Mouse (Mus musculus) C2C12 (cell line): ENCODE measurements around the gene Trappc12. TPM values are rescaled to one million over a fixed set of nuclear protein-coding genes. Genes with fewer than 3 reads are reported as not detected.

Experiments
- H3K27me3 ChIP-seq: one replicate; pipeline ENCODE4 v1.6.1; 2011; ENCODE audit not compliant: control insufficient read depth, insufficient read depth, insufficient read length
- H3K36me3 ChIP-seq: one replicate; pipeline ENCODE4 v1.6.1; 2011; ENCODE audit not compliant: control insufficient read depth, insufficient read depth
- H3K4me3 ChIP-seq: one replicate; pipeline ENCODE4 v1.5.1; 2011; ENCODE audit warnings: mild to moderate bottlenecking, control low read depth; ENCODE audit not compliant: poor library complexity, insufficient read depth, severe bottlenecking
- H3K79me2 ChIP-seq: one replicate; pipeline ENCODE4 v1.6.1; 2011; ENCODE audit not compliant: control insufficient read depth, insufficient read depth
- H3K79me3 ChIP-seq: one replicate; pipeline ENCODE4 v1.6.1; 2011; ENCODE audit warnings: low read depth, control low read depth
- H3ac ChIP-seq: one replicate; pipeline ENCODE3; 2011; ENCODE audit warnings: low read depth; ENCODE audit not compliant: control insufficient read depth, insufficient read length
- CEBPB ChIP-seq: IDR thresholded peaks from one replicate; pipeline ENCODE4 v1.6.1; 2011; ENCODE audit warnings: low read depth, mild to moderate bottlenecking, control low read depth, moderate library complexity
- CTCF ChIP-seq: IDR thresholded peaks from one replicate; pipeline ENCODE4 v1.5.1; 2011; ENCODE audit not compliant: control insufficient read depth, insufficient read depth, insufficient read length
- FOSL1 ChIP-seq: IDR thresholded peaks from one replicate; pipeline ENCODE4 v1.8.0; 2011; ENCODE audit warnings: mild to moderate bottlenecking, low read length; ENCODE audit not compliant: poor library complexity, insufficient read depth, severe bottlenecking
- MAX ChIP-seq: IDR thresholded peaks from one replicate; pipeline ENCODE4 v1.6.1; 2011; ENCODE audit warnings: mild to moderate bottlenecking, control low read depth
- MYOD1 ChIP-seq: IDR thresholded peaks from one replicate; pipeline ENCODE4 v1.6.1; 2011; ENCODE audit warnings: low read depth; ENCODE audit not compliant: control insufficient read depth, insufficient read length
- MYOG ChIP-seq: IDR thresholded peaks from one replicate; pipeline ENCODE4 v1.6.1; 2011; ENCODE audit not compliant: control insufficient read depth, insufficient read length; ENCODE audit errors: extremely low read depth
- USF1 ChIP-seq: IDR thresholded peaks from one replicate; pipeline ENCODE4 v1.6.1; 2011; ENCODE audit warnings: low read depth, mild to moderate bottlenecking, control low read depth, moderate library complexity
- microRNA-seq: library from miRNA; unstranded; fragments of <30 nt; microRNA quantifications from one replicate; pipeline ENCODE4, GENCODE M21; 2019; ENCODE audit warnings: borderline microRNAs expressed
- polyA plus RNA-seq: library from polyadenylated mRNA; unstranded; fragments of >200 nt; fragmentation: generic; extraction: Trizol; gene quantifications from one replicate; pipeline ENCODE4 v1.2.1, GENCODE M21; 2012; ENCODE audit warnings: missing spikeins

The Trappc12 gene
- polyA plus RNA-seq, 1 experiment = 14.6 TPM

- H3ac ChIP-seq = no peak overlapping the region
- no peak for TF ChIP-seq MAX
- TF ChIP-seq MYOD1 = no peak
- TF ChIP-seq CEBPB = no peak
- no peak for TF ChIP-seq FOSL1
- TF ChIP-seq MYOG = no peak
- no peak for TF ChIP-seq CTCF
These were observed 83.5 kb downstream of the Trappc12 start for GRCm38 (mm10) chr12:28666734-28667133.

GRCm38 (mm10) chr12:28662628-28663027 lies 87.6 kb downstream of the Trappc12 start:
- H3K79me3 ChIP-seq = no peaks in the 10 kb centered on the region
- H3K36me3 ChIP-seq = peaks cover 19% of the 10 kb centered on the region
- H3K27me3 ChIP-seq = no peaks in the 10 kb centered on the region
- H3ac ChIP-seq = no peak overlapping the region
- no peaks in the 10 kb centered on the region for H3K79me2 ChIP-seq
- H3K4me3 ChIP-seq = no peak overlapping the region
- TF ChIP-seq MYOD1 (no peak), CEBPB (no peak), MYOG (no peak), USF1 (no peak), CTCF (no peak), MAX (no peak), FOSL1 (no peak)

More at GRCm38 (mm10) chr12:28666734-28667133, 83.5 kb downstream of the Trappc12 start:
- Histone ChIP-seq H3K4me3 (no peak overlapping the region), H3K79me3 (no peaks in the 10 kb centered on the region), H3K79me2 (no peaks in the 10 kb centered on the region), H3K27me3 (no peaks in the 10 kb centered on the region), H3K36me3 (no peaks in the 10 kb centered on the region)

GRCm38 (mm10) chr12:28649141-28650110 lies 100.8 kb downstream of the Trappc12 start, which contains the start of gene Rnaseh1:
Gene Rnaseh1 (plus strand): TSS chr12:28649602.
- H3K27me3 ChIP-seq = peaks cover 5% of the 10 kb centered on the region
- H3K36me3 ChIP-seq = peaks cover 22% of the 10 kb centered on the region
- H3ac ChIP-seq = peak within 1 kb of the TSS; percentile 94
- H3K79me3 ChIP-seq = peaks cover 12% of the 10 kb centered on the region
- no peak for TF ChIP-seq CEBPB
- TF ChIP-seq MYOD1 = no peak
- TF ChIP-seq CTCF = no peak
- no peak for TF ChIP-seq USF1
- TF ChIP-seq MAX = peak; percentile 47
- TF ChIP-seq MYOG = no peak
- peak within 1 kb of the TSS; percentile 83 for H3K4me3 ChIP-seq
- peaks cover 28% of the 10 kb centered on the region for H3K79me2 ChIP-seq

Small RNAs within 50 kb of the gene (microRNA-seq; reads per million reads assigned to microRNA genes)
- not detected for gene Mir6937

Other genes with a start within 250 kb of the Trappc12 start
- gene Dcdc2c, start 198.1 kb downstream of the Trappc12 start, polyA plus RNA-seq = not detected
- not detected for gene Allc, start 167.9 kb downstream of the Trappc12 start, polyA plus RNA-seq
- not detected for gene Colec11, start 127.1 kb downstream of the Trappc12 start, polyA plus RNA-seq
- 895 TPM for gene Rps7, start 114.5 kb downstream of the Trappc12 start, polyA plus RNA-seq
- gene Rnaseh1, start 100.9 kb downstream of the Trappc12 start, polyA plus RNA-seq = 12.9 TPM
- gene Adi1, start 75.2 kb downstream of the Trappc12 start, polyA plus RNA-seq = 13.3 TPM
- 22.7 TPM for gene Eipr1, start 1.3 kb upstream of the Trappc12 start, polyA plus RNA-seq